Mouse (Mus musculus): Measurements from ENCODE around the gene Prdm11.

Prdm11 gene

GRCm38 (mm10) chr2:93012976-93013375 is 33.0 kb downstream of the Prdm11 start:
- no peak for DNase-seq (ENCODE audit: low read depth)

- DNase-seq (ENCODE audit: low read depth): no peak
Measured at GRCm38 (mm10) chr2:93011933-93012332, 34.0 kb downstream of the Prdm11 start.

GRCm38 (mm10) chr2:93011465-93011864 is 34.5 kb downstream of the Prdm11 start:
- no peak for DNase-seq (ENCODE audit: low read depth)

GRCm38 (mm10) chr2:93007967-93008685 is 37.8 kb downstream of the Prdm11 start:
- no peak for DNase-seq (ENCODE audit: low read depth)

- no peak for DNase-seq (ENCODE audit: low read depth)
Measured at GRCm38 (mm10) chr2:93005028-93005427, 40.9 kb downstream of the Prdm11 start.

DNA sequence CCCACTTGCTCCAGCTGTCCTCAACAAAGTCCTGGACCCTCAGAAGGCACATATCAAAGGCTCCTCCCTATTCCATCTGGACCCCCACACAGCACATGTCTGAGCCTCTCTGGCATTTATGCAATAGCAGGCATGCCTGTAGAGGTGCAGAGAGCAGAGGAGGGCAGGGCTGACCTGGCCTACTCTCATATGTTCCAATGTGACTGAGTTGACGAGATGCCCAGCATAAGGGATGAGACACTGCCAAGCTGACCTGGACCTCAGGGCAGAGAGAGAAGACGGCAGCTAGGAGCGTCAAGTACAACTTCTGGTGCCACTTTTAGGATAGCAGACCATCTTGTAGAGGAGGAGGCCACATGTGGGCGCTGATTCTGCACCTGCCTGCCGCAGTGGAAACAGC is 54.0 kb downstream of the Prdm11 start:
- no peak for DNase-seq (ENCODE audit: low read depth)

GRCm38 (mm10) chr2:92989593-92989992 is 56.4 kb downstream of the Prdm11 start:
- DNase-seq (ENCODE audit: low read depth): no peak

DNA sequence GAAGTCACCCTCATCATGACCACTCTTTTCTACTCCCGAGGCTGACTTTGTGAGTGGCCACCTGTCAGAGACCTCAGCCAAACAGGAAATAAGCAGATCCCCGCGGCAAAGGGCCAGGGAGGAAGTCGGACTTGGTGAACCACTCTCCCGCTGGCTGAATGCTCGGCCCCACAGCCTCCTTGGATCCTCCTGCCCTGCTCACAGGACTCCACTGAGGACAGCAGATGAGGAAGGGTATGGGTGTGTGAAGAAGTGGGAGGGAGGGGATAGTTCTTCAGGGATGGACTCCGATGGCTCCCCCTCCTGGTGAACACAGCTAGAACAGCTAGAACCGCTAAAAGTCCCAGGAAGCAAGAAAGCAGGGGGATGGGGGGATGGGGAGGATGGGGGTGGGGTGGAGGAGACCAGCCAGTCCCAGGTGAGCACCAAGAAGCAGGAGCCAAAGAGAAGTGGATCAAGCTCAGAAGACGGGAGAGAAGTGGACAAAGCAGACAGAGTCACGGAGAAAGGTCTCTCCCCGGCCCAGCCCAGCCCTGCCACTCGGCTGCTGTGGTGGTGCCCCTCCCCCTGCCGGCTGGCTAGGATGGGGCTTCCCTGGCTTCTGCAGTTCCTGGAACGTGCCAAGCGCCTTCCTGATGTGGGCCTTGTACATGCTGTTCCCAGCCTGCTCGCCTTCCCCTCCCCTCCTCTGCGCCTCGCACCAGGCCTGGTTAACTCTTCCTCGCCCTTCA is 57.9 kb downstream of the Prdm11 start:
- DNase-seq (ENCODE audit: low read depth): peak; percentile 49

GRCm38 (mm10) chr2:92987108-92987618 is 58.8 kb downstream of the Prdm11 start:
- no peak for DNase-seq (ENCODE audit: low read depth)

GRCm38 (mm10) chr2:92985600-92985999 is 60.4 kb downstream of the Prdm11 start:
- DNase-seq (ENCODE audit: low read depth): no peak

- DNase-seq (ENCODE audit: low read depth): no peak
Measured at GRCm38 (mm10) chr2:92985171-92985570, 60.8 kb downstream of the Prdm11 start.

GRCm38 (mm10) chr2:92984321-92985108 is 61.5 kb downstream of the Prdm11 start:
- DNase-seq (ENCODE audit: low read depth): no peak

- DNase-seq (ENCODE audit: low read depth): no peak
Measured at GRCm38 (mm10) chr2:92983273-92983620, 62.7 kb downstream of the Prdm11 start.

DNA sequence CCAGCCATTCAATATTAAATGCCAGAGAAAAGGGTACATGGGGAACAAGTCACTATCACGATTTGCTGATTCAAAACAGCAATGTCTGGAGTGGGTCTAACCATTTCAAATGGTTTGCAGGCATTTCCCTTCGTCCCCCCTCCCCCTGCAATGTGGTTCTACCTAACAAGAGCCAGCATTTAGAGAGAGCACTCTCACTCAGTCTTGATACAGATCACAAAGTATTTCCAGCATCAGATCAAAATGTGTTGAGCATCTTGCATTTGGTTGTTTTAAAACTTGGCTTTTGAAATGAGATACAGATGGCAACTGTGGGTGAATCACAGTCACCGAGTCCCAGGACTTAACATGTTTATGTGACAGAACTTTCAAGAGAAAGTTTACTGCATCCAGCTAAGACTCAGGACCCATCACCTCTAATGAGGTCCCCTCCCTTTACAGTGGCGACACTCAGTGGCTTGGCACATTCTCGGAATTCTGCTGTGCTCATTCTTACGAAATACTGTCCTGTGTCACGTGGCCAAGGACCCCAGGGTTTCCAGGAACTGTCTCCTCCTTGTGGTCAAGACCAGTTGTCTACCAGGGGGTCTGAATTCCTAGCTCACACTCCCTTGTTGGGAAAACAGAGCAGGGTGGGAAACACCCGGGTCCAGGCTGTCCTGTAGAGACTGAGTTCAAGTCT is 63.2 kb downstream of the Prdm11 start:
- no peak for DNase-seq (ENCODE audit: low read depth)

DNA sequence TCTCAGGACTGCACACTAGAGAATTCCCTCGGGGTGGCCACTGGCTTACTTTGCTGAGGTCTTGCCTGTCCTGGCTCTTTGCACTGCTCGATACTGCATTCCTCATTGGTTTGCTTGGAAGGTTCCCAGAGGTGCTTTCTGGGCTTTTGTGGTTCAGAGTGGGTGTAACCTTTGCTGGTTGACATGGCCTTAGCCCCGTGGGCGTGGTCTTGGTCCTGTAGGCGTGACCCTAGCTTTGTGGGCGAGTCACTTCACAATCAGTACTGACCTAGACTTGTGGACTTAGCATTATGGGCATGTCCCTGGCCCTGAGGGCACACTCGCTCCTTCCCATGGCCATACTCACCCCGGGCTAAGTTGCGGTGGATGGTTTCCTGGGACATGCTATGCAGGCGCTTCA is 65.8 kb downstream of the Prdm11 start:
- no peak for DNase-seq (ENCODE audit: low read depth)

DNA sequence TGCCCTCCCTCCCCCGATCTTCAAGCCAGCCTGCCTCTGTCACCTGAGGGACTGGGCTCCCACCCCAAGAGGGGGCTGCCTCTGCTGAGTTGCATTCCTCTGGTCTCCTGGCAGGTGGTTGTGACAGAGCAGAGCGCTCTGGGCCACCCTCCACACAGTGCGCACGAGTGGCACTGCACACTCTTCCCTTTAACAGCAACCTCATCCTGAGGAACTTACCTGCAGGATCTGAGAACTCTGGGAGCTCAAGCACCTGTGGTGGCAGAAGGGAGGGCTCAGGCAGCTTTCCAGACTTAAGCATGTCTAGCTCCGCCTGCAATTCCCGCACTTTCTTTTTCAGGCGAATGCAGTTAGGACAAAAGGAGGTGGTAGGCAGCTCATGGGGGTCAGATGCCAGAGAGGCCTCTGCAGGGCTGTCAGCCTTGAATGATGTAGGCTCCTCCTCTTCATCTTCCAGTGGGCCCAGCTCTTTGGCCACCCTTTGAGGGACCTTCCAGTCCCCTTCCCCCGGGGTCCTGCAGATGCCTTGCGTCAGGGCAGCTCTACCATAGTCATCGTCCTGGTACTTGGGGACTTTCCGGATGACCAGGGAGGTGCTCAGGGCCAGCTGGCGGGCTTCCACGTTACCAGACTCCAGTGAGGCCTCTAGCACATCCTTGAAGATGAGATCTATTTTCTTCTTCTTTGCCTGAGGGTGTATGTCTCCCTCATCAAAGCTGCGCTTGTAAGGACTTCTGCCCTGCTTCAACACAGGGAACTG is 70.8 kb downstream of the Prdm11 start:
- no peak for DNase-seq (ENCODE audit: low read depth)

GRCm38 (mm10) chr2:92973646-92974045 is 72.3 kb downstream of the Prdm11 start:
- DNase-seq (ENCODE audit: low read depth): no peak

DNA sequence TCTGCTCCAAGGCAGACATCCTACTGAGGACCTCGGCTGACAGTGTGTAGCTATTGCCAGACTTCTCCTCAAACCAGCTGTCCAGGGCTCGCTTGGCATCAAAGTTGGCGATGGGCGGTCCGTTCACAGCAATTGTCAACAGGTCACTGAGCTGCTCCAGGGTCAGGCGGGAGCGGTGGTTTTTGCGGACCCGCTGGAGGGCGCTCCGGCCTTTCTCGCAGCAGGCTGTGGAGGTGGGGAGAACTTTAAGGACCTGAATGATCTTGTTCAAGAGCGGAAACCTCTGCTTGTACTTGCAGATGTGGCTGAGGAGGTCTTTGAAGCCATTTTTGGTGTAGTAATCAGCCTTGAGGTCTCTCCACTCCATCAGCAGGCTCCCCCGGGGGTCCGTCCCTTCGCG is 73.9 kb downstream of the Prdm11 start:
- no peak for DNase-seq (ENCODE audit: low read depth)

DNA sequence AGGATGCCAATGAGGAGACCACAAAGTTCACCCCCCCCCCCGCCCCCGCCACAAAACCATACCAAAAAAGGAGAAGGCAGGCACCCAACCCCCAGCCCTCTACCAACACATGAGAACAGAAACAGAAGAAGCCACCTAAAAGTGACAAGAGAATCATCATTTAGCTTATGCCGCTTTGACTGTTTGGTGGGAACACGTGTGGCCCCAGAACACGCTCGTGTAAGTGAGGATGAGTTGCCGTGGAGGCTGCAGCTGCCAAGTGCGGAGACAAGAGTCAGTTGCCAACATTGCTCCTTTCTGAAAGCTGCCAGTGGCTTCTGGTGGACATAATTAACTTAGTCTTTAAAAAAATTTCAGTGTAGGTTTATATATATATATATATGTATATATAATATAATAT is 74.4 kb downstream of the Prdm11 start:
- DNase-seq (ENCODE audit: low read depth): no peak

DNA sequence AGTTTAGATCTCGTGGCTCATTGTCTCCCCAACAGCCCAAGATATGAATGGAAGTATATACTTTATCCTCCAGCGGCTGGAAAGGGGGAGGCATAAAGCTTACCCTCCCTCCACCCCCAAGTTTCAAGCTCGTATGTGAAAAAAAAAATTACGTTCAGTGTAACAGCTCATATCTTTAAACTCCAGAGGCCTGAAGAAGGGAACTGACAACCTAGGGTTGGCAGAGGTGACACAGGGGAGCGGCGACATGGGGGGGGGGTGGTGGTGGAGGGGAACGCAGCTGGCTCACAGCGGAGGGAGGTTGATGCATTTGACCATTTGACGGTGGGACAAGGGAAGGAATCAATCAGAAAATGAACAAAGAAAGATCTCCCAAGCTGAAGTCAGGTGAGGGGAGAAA is 74.9 kb downstream of the Prdm11 start:
- no peak for DNase-seq (ENCODE audit: low read depth)

DNA sequence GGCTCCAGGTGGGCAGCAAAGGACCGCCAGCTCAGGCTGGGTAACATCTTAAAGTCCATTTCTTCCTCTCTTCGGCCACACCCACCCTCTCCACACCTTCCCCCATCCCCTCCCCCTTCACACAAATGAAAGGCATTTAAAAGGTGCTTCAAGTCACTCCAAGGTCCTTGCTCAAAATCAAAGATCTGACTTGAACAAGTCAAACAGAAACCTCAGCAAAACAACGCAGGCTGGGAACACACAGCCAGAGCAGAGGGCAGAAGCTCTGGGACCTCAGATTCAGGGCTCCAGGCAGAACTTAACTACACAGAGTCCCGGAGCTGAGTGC is 78.2 kb downstream of the Prdm11 start:
- DNase-seq (ENCODE audit: low read depth): no peak

Data from induced T-regulatory cell, adult 2 months (primary cell).